Mouse (Mus musculus) layer of hippocampus, postnatal 14 days (tissue): ENCODE measurements around the gene Riiad1. TPM values are rescaled to one million over a fixed set of nuclear protein-coding genes. Genes with fewer than 3 reads are reported as not detected.
A peak's percentile ranks its signal among the peaks of the same experiment; 100 is the strongest.

Source experiments
- DNase-seq, 2 experiments: peaks; one replicate each; pipeline ENCODE4 v3.0.0; 2021 to 2022; ENCODE audit warnings: low spot score in 2 of 2, mixed read lengths in 1 of 2
- total RNA-seq, 2 experiments: library from RNA; stranded (reverse); gene quantifications; 2 replicates each; pipeline ENCODE4 v1.2.3; 2021

Riiad1 gene
- total RNA-seq, 2 experiments from 2014 or later: 6.0 to 7.1 TPM

- DNase-seq: peak; percentile 60 to 84
Observed at GRCm38 (mm10) chr3:94465632-94466430, 14.3 kb downstream of the Riiad1 start.

GRCm38 (mm10) chr3:94463926-94464578 is 16.1 kb downstream of the Riiad1 start:
- peak in 1 of 2 experiments; percentile 33 for DNase-seq

- no peak for DNase-seq
Observed at GRCm38 (mm10) chr3:94459834-94460233, 20.3 kb downstream of the Riiad1 start.

- DNase-seq: no peak
Observed at GRCm38 (mm10) chr3:94457055-94457454, 23.1 kb downstream of the Riiad1 start.

- peak; percentile 80 to 89 for DNase-seq
Observed at GRCm38 (mm10) chr3:94456529-94457000, 23.6 kb downstream of the Riiad1 start.

GRCm38 (mm10) chr3:94449377-94449776 is 30.8 kb downstream of the Riiad1 start:
- DNase-seq: no peak

GRCm38 (mm10) chr3:94443597-94443964 is 36.6 kb downstream of the Riiad1 start, which contains the start of gene Oaz3:
Oaz3 (minus strand) TSS chr3:94443915.
- DNase-seq: peak in 1 of 2 experiments; percentile 16

GRCm38 (mm10) chr3:94442951-94443596 is 37.1 kb downstream of the Riiad1 start, which contains the start of gene Mrpl9:
Mrpl9 (plus strand) TSS chr3:94443318.
- DNase-seq: peak; percentile 93 to 95

GRCm38 (mm10) chr3:94441182-94441581 is 39.0 kb downstream of the Riiad1 start:
- DNase-seq: peak in 1 of 2 experiments; percentile 18

- DNase-seq: no peak
Observed at GRCm38 (mm10) chr3:94436420-94436819, 43.7 kb downstream of the Riiad1 start.

- DNase-seq: no peak
Observed at GRCm38 (mm10) chr3:94434305-94434704, 45.8 kb downstream of the Riiad1 start.

GRCm38 (mm10) chr3:94430980-94431379 is 49.2 kb downstream of the Riiad1 start:
- no peak for DNase-seq

Other genes starting within 250 kb of the Riiad1 start
- not detected for gene Gm4778, start 216.3 kb downstream of the Riiad1 start, total RNA-seq
- gene Them4, start 170.3 kb downstream of the Riiad1 start, total RNA-seq: 10 to 100 TPM; 25.0 to 30.5 TPM
- gene Them5, start 138.2 kb downstream of the Riiad1 start, total RNA-seq: not detected
- gene C2cd4d, start 117.9 kb downstream of the Riiad1 start, total RNA-seq: under 1 TPM; 0.48 TPM
- gene Rorc, start 107.5 kb downstream of the Riiad1 start, total RNA-seq: under 1 TPM; 0.29 to 0.88 TPM
- 1 to 10 TPM; 1.3 to 1.6 TPM for gene Lingo4, start 81.8 kb downstream of the Riiad1 start, total RNA-seq
- gene Tdrkh, start 67.1 kb downstream of the Riiad1 start, total RNA-seq: 10 to 100 TPM; 44.7 to 46.4 TPM
- 10 to 100 TPM; 42.8 TPM for gene Mrpl9, start 37.0 kb downstream of the Riiad1 start, total RNA-seq
- gene Oaz3, start 36.4 kb downstream of the Riiad1 start, total RNA-seq: under 1 TPM in 1 of 2 experiments, not detected in 1; 0.41 TPM
- 100 to 1,000 TPM; 205 to 208 TPM for gene Celf3, start 2.0 kb downstream of the Riiad1 start, total RNA-seq
- 10 to 100 TPM; 87.5 to 99.1 TPM for gene Snx27, start 102.4 kb upstream of the Riiad1 start, total RNA-seq
- not detected for gene Gm10972, start 162.8 kb upstream of the Riiad1 start, total RNA-seq
- gene Tuft1, start 178.5 kb upstream of the Riiad1 start, total RNA-seq: 1 to 10 TPM; 2.1 to 2.8 TPM
- 1 to 10 TPM in 1 of 2 experiments, not detected in 1; 1.8 TPM for gene Selenbp2, start 213.2 kb upstream of the Riiad1 start, total RNA-seq